Mouse (Mus musculus) urinary bladder, postnatal 14 days (tissue): ENCODE data around the gene Itga2b.

Source experiments
- DNase-seq: peaks from one replicate; pipeline ENCODE4 v3.0.0; 2021; ENCODE audit warnings: low spot score

Itga2b gene

GRCm38 (mm10) chr11:102469648-102470357 is at the start of gene Itga2b:
Itga2b (minus strand) TSS chr11:102470122.
- DNase-seq, result no peak

GRCm38 (mm10) chr11:102514793-102515424 is 45.0 kb upstream of the Itga2b start:
- no peak for DNase-seq

GRCm38 (mm10) chr11:102510226-102510625 is 40.3 kb upstream of the Itga2b start:
- no peak for DNase-seq

GRCm38 (mm10) chr11:102496732-102497131 is 26.8 kb upstream of the Itga2b start:
- DNase-seq, result no peak

GRCm38 (mm10) chr11:102496206-102496605 is 26.3 kb upstream of the Itga2b start:
- no peak for DNase-seq

GRCm38 (mm10) chr11:102495742-102496141 is 25.8 kb upstream of the Itga2b start:
- DNase-seq, result no peak

GRCm38 (mm10) chr11:102495114-102495513 is 25.2 kb upstream of the Itga2b start:
- DNase-seq, result no peak

GRCm38 (mm10) chr11:102494063-102494650 is 24.2 kb upstream of the Itga2b start:
- no peak for DNase-seq

GRCm38 (mm10) chr11:102493241-102493640 is 23.3 kb upstream of the Itga2b start:
- no peak for DNase-seq

GRCm38 (mm10) chr11:102487901-102488300 is 18.0 kb upstream of the Itga2b start:
- no peak for DNase-seq

GRCm38 (mm10) chr11:102486733-102487386 is 16.9 kb upstream of the Itga2b start:
- DNase-seq, result peak; percentile 54

GRCm38 (mm10) chr11:102481779-102482178 is 11.9 kb upstream of the Itga2b start:
- no peak for DNase-seq

- DNase-seq, result no peak
These were observed 11.0 kb upstream of the Itga2b start for GRCm38 (mm10) chr11:102480897-102481296.

GRCm38 (mm10) chr11:102480111-102480510 is 10.2 kb upstream of the Itga2b start:
- DNase-seq, result no peak

GRCm38 (mm10) chr11:102479581-102479980 is 9.7 kb upstream of the Itga2b start:
- DNase-seq, result no peak

GRCm38 (mm10) chr11:102478671-102479070 is 8.7 kb upstream of the Itga2b start:
- no peak for DNase-seq

GRCm38 (mm10) chr11:102475027-102475426 is 5.1 kb upstream of the Itga2b start:
- no peak for DNase-seq

- peak; percentile 99 for DNase-seq
These were observed 2.8 kb downstream of the Itga2b start for GRCm38 (mm10) chr11:102467041-102467631.

- peak; percentile 65 for DNase-seq
These were observed 4.0 kb downstream of the Itga2b start for GRCm38 (mm10) chr11:102465713-102466436.

GRCm38 (mm10) chr11:102464901-102465300 is 5.0 kb downstream of the Itga2b start:
- DNase-seq, result no peak

GRCm38 (mm10) chr11:102461764-102462163 is 8.2 kb downstream of the Itga2b start:
- DNase-seq, result no peak

- no peak for DNase-seq
These were observed 9.4 kb downstream of the Itga2b start for GRCm38 (mm10) chr11:102460541-102460940.
